Mouse (Mus musculus) monocyte, adult 59 days (primary cell): ENCODE results near the gene Defa20. TPM values are rescaled to one million over a fixed set of nuclear protein-coding genes. Genes with fewer than 3 reads are reported as not detected.

ENCODE experiments used
- total RNA-seq, 2 experiments: library from RNA; stranded (reverse); gene quantifications; one replicate each; pipeline ENCODE4 v1.2.4; 2023

The Defa20 gene
- not detected for total RNA-seq

GRCm38 (mm10) chr8:21508958-21509357 lies at the start of gene Defa20:
TSS of gene Defa20 (plus strand) at chr8:21509258.

GRCm38 (mm10) chr8:21528732-21529131 lies 19.7 kb downstream of the Defa20 start, which contains the start of gene Defa32:
TSS of gene Defa32 (plus strand) at chr8:21529032.

Other genes starting within 250 kb of the Defa20 start
- not detected for gene Defa27, start 193.7 kb upstream of the Defa20 start, total RNA-seq
- gene Defa29, start 182.2 kb upstream of the Defa20 start, total RNA-seq, result not detected
- not detected for gene Defa2, start 130.7 kb upstream of the Defa20 start, total RNA-seq
- not detected for gene Defa33, start 117.4 kb upstream of the Defa20 start, total RNA-seq
- gene Defa36, start 81.8 kb upstream of the Defa20 start, total RNA-seq, result not detected
- gene Gm7849, start 52.7 kb upstream of the Defa20 start, total RNA-seq, result not detected
- gene Defa32, start 19.8 kb downstream of the Defa20 start, total RNA-seq, result not detected
- not detected for gene Defa37, start 56.1 kb downstream of the Defa20 start, total RNA-seq
- not detected for gene Defa28, start 73.7 kb downstream of the Defa20 start, total RNA-seq
- gene Gm7861, start 85.2 kb downstream of the Defa20 start, total RNA-seq, result not detected
- gene Defa26, start 108.9 kb downstream of the Defa20 start, total RNA-seq, result not detected
- not detected for gene Defa17, start 146.5 kb downstream of the Defa20 start, total RNA-seq
- gene Defa34, start 156.5 kb downstream of the Defa20 start, total RNA-seq, result not detected
- gene AY761184, start 194.4 kb downstream of the Defa20 start, total RNA-seq, result not detected
- gene Defa24, start 225.2 kb downstream of the Defa20 start, total RNA-seq, result not detected